Mouse (Mus musculus): ENCODE data around the gene Cpsf2. TPM values are rescaled to one million over a fixed set of nuclear protein-coding genes. Genes with fewer than 3 reads are reported as not detected.

Cpsf2 gene
- polyA plus RNA-seq, 1 experiment, result 3.5 TPM

- DNase-seq (ENCODE audit: low read depth, low spot score), result no peak
- 93% methylated on average over 1 of the region's 1 CpGs for WGBS
Measured at GRCm38 (mm10) chr12:101978588-101978987, 2.8 kb downstream of the Cpsf2 start.

DNA sequence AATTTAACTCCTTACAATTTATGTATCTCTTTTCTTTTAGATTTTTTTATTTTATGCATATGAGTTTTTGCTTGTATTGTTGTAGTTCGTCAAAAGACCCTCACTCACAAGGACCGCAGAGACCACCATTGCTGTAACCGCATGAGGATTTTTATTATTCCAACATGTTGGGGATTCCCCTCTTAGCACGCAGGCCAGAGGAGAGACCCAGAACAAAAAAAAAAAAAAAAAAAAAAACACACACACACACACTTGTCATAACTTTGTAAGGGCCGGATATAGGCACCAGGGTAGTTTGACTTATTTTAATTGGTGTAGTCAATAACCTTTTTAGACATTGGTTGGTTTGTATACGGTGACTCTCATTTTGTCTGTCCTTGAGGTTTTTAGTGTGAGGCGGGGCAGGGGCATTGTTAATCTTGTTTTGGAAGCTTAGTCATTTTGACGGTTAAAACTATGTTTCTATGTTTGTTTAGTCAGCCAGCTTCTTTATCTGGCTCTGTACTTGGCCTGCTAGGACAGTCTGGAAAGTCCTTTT, 3.5 kb downstream of the Cpsf2 start:
- WGBS, result 63% methylated on average over 8 of the region's 8 CpGs
- DNase-seq (ENCODE audit: low read depth, low spot score), result no peak

- WGBS, result 59% methylated on average over 5 of the region's 5 CpGs
Measured at GRCm38 (mm10) chr12:101980266-101980665, 4.5 kb downstream of the Cpsf2 start.

GRCm38 (mm10) chr12:101981559-101981958, 5.8 kb downstream of the Cpsf2 start:
- 73% methylated on average over 2 of the region's 2 CpGs for WGBS
- no peak for DNase-seq (ENCODE audit: low read depth, low spot score)

More at GRCm38 (mm10) chr12:101980266-101980665, 4.5 kb downstream of the Cpsf2 start:
- no peak for DNase-seq (ENCODE audit: low read depth, low spot score)

- WGBS, result 93% methylated on average over 9 of the region's 9 CpGs
- DNase-seq (ENCODE audit: low read depth, low spot score), result no peak
Measured at GRCm38 (mm10) chr12:101982977-101983376, 7.2 kb downstream of the Cpsf2 start.

GRCm38 (mm10) chr12:101985110-101985509, 9.3 kb downstream of the Cpsf2 start:
- DNase-seq (ENCODE audit: low read depth, low spot score), result no peak
- WGBS, result 52% methylated on average over 3 of the region's 3 CpGs

GRCm38 (mm10) chr12:101987659-101988058, 11.9 kb downstream of the Cpsf2 start:
- WGBS, result 87% methylated on average over 6 of the region's 6 CpGs
- no peak for DNase-seq (ENCODE audit: low read depth, low spot score)

- DNase-seq (ENCODE audit: low read depth, low spot score), result no peak
- WGBS, result 87% methylated on average over 8 of the region's 8 CpGs
Measured at GRCm38 (mm10) chr12:101994576-101995467, 19.0 kb downstream of the Cpsf2 start.

GRCm38 (mm10) chr12:101998929-101999328, 23.1 kb downstream of the Cpsf2 start:
- 86% methylated on average over 5 of the region's 5 CpGs for WGBS
- DNase-seq (ENCODE audit: low read depth, low spot score), result no peak

- no peak for DNase-seq (ENCODE audit: low read depth, low spot score)
- 93% methylated on average over 11 of the region's 11 CpGs for WGBS
Measured at GRCm38 (mm10) chr12:102000785-102001184, 25.0 kb downstream of the Cpsf2 start.

DNA sequence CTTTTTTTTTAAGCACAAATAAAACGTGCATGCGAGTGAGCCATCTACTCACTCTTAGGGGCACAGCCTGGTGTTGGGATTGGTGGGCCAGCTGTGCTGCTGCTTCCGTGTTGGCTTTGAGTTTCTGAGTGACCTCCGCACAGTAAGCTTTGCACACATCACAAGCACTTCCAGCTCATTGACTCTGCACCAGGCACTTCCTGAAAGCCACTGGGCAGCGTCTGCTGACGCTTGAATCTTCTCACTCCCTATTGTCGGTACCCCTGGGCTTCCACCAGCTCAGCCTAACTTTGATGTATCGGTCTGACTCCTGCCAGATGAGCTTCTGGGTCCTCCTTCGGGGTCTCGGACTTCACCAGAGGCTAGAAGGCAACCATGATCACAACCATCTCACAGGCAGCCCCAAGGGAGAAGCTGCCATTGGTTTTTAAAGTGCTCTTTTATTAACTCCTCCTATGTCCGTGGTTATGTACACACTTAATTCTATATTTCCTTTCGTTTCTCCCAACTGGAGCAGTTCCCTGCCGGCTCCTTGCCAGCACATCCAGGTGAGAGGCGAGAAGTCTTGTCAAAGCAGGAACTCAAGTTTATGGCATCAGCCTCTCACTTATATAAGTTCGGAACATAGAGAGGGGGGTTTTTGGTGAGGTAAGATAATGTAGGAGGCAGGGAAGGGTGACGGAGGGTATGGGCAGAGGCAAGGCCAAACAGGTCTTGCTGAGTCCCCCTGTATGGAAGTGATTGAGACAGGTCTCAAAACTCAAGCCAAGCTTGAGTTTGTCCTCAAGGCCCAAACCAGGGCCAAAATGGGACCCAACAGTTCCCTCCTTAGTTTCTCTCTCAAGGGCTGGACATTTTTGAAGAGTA, 32.6 kb downstream of the Cpsf2 start:
- DNase-seq (ENCODE audit: low read depth, low spot score), result no peak
- 86% methylated on average over 16 of the region's 16 CpGs for WGBS

- no peak for DNase-seq (ENCODE audit: low read depth, low spot score)
- 83% methylated on average over 6 of the region's 6 CpGs for WGBS
Measured at GRCm38 (mm10) chr12:102009551-102009950, 33.8 kb downstream of the Cpsf2 start.

DNA sequence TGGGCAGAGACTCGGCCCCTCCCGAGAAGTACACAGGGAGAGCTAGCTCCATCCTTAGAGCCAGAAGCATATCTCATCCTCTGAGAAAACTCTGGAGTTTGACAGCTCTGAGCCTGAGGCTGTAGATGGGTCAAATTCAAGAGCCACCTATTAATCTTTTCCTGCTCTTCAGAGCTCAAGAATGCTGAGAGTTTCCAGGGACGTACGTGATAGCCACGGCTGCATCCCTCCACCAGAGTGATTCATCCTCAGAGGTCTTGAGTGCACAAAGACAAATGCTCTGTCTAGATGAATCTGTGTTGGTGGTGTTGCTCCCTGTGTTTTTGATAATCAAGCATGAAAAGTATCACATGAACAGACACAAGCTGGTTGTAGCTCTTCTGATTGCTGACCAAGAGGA, 38.6 kb downstream of the Cpsf2 start:
- DNase-seq (ENCODE audit: low read depth, low spot score), result no peak
- 68% methylated on average over 5 of the region's 5 CpGs for WGBS

DNA sequence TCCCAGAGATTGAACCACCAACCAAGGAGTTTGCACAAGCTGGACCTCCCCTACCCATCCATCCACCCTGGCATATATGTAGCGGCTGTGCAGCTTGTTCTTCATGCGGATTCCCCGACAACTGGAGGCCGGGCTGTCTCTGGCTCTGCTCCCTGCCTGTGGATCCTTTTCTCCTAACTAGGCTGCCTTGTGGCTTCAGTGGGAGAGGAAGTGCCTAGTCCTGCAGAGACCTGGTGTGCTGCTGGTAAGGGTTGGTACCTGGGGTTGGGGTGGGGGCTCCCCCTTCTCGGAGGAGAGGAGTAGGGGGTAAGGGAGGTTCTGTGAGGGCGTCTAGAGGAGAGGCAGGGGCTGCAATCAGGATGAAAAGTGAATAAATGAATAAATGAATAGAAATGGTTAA, 39.3 kb downstream of the Cpsf2 start:
- no peak for DNase-seq (ENCODE audit: low read depth, low spot score)
- 91% methylated on average over 6 of the region's 6 CpGs for WGBS

DNA sequence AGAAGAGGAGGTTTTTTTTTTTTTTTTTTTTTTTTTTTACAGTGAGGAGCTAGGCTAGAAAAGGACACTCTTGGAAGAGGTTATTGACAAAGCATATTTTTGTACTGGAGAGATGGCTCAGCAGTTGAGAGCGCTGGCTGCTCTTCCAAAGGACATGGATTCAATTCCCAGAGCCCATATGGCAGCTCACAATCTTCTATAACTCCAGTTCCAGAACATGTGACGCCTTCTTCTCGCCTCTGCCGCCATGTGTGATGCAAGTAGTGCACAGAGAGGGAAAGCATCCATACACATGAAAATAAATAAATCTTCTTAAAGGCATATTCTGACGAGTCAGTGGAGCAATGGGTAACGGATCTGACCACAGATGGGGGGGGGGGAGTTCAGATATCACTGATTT, 46.1 kb downstream of the Cpsf2 start:
- no peak for DNase-seq (ENCODE audit: low read depth, low spot score)
- 79% methylated on average over 6 of the region's 6 CpGs for WGBS

DNA sequence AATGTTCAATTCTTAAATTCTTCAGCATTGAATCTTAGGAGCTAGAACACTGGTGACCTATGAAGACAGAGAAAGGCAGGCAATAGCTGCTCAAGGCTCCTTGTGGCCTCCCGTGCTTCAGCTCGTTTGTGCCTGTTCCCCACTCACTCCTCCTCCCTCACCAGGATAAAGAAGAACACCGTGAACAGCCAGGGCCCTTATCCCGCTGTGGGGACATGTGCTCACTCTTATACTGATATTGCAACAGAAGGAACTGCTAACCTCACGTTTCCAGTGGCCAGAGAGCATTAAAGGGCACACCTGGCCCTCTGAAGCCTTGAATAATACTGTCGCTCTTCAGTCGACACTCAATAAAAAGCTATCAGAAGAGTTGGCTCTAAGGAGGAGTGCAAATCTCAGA, 53.4 kb downstream of the Cpsf2 start:
- no peak for DNase-seq (ENCODE audit: low read depth, low spot score)
- WGBS, result 34% methylated on average over 7 of the region's 7 CpGs

DNA sequence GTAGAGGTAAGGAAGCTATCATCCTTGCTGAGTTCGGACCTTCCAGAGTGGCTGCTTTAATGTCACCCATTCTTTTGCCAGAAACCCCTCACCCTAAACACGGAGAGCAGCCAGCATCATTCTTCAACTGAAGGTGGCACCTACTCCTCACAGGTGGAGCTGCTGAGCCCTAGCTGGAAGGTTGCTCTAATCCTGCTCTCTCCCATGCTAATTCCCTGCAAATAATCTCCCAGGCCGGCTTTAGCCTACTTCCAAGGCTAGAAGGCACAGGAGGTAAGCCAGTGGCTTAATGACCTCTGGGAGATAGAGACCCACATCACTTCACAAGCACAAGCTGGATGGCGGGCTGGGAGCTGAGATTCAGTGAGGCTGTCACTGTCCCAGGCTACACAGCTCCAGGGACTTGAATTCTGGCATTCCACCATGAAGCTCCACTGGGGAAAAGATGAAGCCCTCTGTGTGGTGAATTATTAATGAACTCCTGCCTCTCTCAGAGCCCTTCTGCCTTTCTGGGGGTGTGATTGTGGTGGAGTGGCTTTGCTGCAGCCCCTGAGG, 54.2 kb downstream of the Cpsf2 start:
- WGBS, result 49% methylated on average over 4 of the region's 4 CpGs
- DNase-seq (ENCODE audit: low read depth, low spot score), result no peak

DNA sequence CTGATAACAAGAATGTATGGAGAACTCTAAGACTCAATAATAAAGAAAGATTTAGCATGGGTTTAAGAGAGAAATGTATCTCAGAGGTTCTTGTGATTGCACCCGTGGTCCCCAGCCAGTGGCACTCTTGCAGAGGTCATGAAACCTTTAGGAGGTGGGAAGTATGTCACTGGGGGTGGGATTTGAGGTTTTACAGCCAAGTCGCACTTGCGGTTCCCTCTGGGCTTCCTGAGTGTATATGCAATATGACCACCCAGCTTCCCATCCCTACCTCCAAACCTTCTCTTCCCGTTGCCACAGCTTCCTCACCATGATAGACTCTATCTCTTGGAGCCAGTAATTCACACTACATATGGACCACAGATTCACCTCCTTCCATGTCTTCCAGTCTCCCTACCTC, 59.1 kb downstream of the Cpsf2 start:
- WGBS, result 89% methylated on average over 4 of the region's 4 CpGs

DNA sequence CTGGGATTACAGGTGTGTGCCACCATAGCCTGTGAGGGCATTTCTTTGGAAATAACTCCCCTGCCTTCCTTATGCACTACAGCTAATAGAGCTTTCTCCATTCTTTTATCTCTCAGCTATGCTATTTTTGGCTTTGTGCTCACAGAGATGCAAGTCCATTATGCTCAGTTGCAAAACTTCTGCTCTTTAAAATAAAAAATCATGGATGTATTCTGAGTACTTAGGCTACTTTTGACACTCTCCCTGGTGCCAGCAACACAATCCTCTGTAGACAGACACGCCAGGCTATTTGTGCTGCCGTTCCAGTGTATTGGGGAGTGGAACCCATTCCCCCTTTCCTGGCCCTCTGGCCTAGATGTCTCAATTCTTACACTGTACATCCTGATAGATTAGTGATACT, 64.1 kb downstream of the Cpsf2 start:
- WGBS, result 91% methylated on average over 2 of the region's 2 CpGs
- no peak for DNase-seq (ENCODE audit: low read depth, low spot score)

More for the DNA sequence above, 59.1 kb downstream of the Cpsf2 start:
- DNase-seq (ENCODE audit: low read depth, low spot score), result no peak

- no peak for DNase-seq (ENCODE audit: low read depth, low spot score)
- 29% methylated on average over 2 of the region's 2 CpGs for WGBS
Measured at GRCm38 (mm10) chr12:102041699-102042098, 65.9 kb downstream of the Cpsf2 start.
